Mouse (Mus musculus) E14TG2a.4 (cell line): Measurements from ENCODE around the gene Sergef.

ENCODE experiments used
- CTCF ChIP-seq: conservative IDR thresholded peaks from 2 replicates; pipeline ENCODE4 v1.5.1; 2014; ENCODE audit warnings: low read length
- NANOG ChIP-seq: IDR thresholded peaks from 2 replicates; pipeline ENCODE4 v1.6.1; 2014; ENCODE audit warnings: borderline replicate concordance, low read length, mixed read lengths
- POU5F1 ChIP-seq: IDR thresholded peaks from 2 replicates; pipeline ENCODE4 v1.6.1; 2014; ENCODE audit warnings: low read length, borderline replicate concordance

GRCm38 (mm10) chr7:46395571-46395970 is 244.0 kb downstream of the Sergef start:
- no peak for TF ChIP-seq CTCF
- TF ChIP-seq POU5F1: no peak
- TF ChIP-seq NANOG: no peak
